Mouse (Mus musculus): ENCODE measurements at regions not wholly inside any gene's neighbourhood (a gene's known extent, or its start where the extent isn't known, plus 50 kb on each side); places are given as distances from the start of the nearest gene placed in this dataset.

DNA sequence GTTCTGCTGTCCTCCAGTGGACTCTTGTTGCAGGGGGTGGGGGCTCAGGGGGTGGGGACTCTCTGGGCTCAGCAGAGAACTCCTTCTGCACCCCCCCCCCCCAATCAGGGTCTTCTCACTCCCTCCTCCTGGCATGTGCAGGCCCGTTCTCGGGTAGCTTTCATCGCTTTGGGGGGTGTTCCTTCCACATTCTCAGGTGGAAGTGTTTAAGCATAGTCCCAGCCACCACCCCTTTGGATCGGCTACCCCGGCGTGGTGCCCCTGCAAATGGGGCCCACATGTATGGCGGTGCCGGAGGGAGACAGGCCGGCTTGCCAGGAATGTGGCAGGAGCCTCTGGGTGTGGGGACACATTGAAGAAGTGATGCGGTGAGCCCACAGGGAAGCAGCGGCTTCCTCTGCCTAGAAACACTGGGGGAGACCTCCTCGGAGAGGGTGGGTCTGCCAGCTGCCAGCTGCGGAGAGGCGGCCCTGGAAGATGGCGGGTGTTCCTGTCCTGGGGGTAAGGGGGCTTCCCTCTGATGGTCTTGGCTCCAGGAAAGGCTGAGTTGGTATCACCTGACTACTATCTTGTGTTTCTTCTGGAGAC, 92.7 kb downstream of the Asb1 start:
- TF ChIP-seq CTCF (IDR thresholded peaks at IDR 0.05; ENCODE audit: extremely low read depth, insufficient read depth, insufficient read length, insufficient replicate concordance) = no peak
- no peak for TF ChIP-seq POLR2A (IDR thresholded peaks at IDR 0.05; ENCODE audit: low read depth, low read length)
